Mouse (Mus musculus) kidney, adult 18-20 months (tissue): Measurements from ENCODE around the gene Gm20388.
A peak's percentile ranks its signal among the peaks of the same experiment; 100 is the strongest.

Experiments
- DNase-seq: peaks from one replicate; pipeline ENCODE4 v3.0.0; 2021

The Gm20388 gene

DNA sequence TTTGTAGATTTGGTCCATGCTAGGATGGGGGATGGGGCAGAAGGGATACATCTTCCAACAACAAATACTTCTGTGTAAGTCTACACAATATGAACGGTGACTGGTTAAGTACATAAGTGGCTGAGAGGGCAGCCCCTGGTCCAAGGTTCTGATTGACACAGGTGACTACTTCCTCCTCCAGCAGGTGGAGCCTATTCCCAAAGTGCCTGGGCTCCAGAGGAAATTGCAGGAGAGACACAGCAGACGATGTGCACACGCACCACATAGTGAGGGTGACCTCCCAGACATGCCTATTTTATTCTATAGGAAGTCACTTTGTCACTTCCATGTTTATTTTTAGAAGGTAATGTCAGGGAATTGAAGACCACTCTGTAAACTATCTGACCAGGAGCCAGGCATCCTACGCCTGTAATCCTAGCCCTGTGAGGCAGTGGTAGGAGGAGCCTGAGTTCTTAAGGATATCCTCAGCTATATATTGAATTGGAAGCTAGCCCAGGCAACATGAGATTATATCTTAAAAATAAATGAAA lies 3970.2 kb downstream of the Gm20388 start:
- DNase-seq: no peak

DNA sequence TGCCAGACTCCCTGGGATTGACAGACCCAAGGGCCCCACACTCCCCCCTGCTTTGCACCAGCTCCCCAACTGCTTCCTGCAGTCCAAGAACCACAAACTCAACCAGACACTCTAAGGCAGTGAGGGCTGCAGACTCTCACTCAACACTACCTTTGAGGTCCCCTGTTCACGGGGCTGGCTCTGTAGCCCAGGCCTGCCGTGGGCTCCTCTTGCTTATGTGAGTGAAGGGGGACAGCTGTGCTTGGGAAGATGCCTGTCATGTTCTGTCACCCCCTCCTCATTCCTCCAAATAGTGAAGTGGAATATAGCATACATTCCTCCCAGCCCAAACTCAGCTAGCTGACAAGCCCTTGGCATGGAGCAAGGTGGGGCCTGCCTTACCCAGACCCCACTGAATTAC lies 3971.8 kb downstream of the Gm20388 start:
- DNase-seq: no peak

DNA sequence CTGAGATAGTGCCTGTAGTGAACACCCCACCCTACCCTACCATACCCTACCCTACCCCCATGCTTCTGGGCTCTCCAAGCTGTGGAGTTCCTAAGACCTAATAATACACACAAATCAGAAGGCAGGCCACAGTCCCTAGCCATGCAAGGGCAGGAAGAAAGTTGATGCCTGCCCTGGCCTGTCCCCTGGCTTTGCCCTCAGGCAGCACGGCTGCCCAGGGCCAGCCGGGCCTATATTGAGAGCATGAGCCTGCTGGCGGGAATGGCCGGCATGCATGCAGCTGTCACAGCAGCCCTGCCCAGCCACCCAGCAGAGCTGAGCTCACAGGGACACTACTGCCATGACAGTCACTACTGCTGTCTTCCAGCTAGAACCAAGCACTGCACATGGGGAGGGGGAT lies 3972.5 kb downstream of the Gm20388 start:
- no peak for DNase-seq

DNA sequence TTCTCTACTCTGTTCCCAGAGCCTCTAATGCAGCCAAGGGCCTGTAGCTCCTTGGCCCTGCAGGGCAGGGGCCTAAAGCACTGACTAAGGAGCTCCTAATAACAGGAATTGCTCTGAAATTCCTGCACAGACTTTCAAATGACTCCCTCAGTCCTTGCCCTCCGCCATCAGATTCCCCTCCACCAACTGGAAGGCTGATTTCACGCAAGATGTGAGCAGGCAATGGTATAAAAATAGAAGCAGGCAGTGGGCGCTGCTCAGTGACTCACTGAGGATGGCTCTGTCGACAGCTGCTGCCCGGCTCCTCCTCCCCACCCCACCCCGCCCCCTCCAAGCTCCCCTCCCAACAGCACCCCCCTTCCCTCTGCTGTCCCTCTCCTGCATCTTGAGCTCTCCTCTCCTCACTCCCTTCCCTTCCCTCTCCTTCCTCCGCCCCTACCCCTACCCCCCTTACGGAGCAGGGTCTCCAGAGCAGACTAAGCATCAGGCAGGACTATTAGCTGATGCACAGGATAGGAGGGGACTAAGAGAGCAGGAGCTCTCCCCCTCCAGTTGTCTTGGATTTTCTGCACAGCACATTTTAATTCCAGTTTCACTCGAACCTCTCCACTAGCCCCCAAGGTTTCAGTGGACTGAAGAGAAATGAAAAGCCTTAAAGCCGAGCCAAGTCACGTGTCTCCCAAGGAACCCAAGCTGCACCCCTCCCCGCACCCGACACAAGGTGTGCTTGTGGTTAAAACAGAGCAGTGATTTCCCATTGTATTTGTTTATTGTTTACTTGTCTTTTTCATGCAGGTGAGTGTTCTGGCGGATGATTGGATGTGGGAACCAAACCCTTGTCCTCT lies 3974.3 kb downstream of the Gm20388 start:
- no peak for DNase-seq

DNA sequence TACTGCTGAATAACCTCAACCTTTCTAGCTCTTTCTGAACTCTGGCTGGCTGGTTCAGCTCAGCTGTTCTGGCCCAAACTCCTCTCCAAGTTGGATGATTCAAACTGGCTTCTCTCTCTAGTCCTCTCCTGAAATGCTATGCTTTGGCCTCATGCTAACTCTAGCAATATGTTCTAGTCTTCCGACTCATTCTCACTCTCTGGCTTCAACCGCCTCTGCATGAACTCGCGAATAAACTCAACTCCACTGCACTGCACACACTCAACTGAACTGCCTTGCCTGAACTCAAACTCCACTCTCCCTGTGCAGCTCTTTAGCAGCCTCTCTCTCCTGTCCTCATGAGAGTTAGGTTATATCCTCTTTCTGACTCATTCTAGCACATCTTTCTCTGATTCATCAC lies 3976.5 kb downstream of the Gm20388 start:
- no peak for DNase-seq

DNA sequence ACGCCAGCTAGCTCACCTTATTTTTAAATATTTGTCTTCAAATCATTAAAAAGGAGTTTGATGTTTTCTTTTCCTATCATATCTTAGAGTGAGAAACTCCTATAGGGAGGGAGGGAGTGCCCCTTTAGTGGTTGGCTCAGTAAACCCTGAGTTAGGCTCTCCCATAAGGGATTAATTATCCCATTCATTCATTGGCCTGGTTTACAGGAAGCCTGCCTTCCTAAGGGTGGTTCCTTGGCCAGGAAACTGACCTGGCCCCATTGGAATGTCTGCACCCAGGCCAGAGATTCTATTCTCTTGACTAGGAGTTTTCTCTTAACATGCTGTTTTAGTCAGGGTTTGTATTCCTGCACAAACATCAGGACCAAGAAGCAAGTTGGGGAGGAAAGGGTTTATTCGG lies 3977.3 kb downstream of the Gm20388 start:
- no peak for DNase-seq

DNA sequence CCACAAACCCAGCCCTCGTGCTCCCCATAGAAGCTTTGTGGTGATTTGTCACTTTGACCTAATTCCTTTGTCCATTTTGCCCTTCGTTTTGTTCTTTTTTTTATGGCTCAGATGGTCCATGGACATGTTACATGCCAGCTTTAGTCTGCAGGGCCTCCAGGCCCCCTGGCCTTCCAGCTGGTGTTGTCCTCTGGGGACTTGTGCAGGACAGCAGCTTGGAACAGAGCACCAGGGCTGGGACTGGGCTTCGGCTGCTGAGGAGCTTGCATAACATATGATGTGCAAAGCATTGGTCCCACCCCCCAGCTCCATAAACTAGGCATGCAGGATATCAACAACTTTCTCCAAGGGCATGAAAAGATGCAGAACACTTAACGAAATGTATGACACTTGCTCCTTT lies 3979.2 kb downstream of the Gm20388 start:
- DNase-seq: no peak

DNA sequence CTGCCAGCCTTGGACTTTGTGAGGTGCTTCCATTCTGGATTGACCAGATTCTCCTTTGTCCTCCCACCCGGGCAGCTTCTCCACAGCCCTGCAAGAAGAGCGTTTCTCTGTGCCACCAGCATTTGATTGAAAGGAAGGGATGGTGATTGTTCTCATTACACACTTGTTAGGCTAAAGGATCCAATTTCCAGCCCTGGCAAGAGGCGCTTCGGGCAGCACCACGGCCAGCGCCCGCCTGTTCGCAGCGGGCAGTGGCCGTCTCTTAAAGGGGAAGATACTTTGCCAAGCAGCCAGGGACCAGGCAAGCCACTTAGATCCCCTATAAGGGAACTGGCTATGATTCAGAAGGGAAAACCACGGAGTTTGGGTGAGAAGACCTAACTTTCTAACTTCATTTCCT lies 3980.6 kb downstream of the Gm20388 start:
- DNase-seq: peak; percentile 34

DNA sequence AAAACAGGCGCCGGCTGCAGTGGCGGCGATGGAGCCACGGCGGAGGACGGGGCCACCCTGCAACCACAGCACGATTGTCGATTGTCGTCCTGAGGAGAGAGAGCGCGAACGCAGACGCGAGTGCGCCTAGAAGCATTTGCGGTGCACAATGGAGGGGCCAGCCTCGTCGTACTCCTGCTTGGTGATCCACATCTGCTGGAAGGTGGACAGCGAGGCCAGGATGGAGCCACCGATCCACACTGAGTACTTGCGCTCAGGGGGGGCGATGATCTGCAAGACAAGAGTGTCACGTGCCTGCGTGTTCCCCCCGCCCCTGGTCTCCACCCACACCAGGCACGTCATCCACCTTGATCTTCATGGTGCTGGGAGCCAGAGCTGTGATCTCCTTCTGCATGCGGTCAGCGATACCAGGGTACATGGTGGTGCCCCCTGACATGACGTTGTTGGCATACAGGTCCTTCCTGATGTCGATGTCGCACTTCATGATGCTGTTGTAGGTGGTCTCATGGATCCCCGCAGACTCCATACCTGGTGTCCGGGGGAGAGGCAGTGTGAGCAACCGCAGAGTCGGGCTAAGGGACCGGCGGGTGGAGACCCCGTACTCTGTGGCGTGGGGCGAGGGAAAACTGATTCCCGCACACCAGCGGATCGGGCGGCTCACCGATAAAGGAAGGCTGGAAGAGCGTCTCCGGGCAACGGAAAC lies 3981.4 kb downstream of the Gm20388 start:
- no peak for DNase-seq

DNA sequence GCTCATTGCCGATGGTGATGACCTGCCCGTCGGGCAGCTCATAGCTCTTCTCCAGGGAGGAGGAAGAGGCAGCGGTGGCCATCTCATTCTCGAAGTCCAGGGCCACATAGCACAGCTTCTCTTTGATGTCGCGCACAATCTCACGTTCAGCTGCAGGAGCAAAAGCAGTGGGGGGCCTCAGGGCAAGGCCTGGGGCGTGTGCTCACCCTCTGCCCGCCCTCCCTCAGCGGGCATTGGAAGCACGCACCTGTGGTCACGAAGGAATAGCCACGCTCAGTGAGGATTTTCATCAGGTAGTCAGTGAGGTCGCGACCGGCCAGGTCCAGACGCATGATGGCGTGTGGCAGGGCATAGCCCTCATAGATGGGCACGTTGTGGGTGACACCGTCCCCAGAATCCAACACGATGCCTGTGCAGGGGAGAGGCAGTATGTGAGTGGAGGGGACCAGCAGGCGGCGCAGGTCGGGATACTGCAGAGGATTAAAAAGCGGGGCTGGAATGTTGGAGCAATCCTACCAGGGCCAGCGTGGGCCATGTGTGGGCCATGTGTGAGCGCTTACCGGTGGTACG lies 3982.0 kb downstream of the Gm20388 start:
- DNase-seq: no peak

DNA sequence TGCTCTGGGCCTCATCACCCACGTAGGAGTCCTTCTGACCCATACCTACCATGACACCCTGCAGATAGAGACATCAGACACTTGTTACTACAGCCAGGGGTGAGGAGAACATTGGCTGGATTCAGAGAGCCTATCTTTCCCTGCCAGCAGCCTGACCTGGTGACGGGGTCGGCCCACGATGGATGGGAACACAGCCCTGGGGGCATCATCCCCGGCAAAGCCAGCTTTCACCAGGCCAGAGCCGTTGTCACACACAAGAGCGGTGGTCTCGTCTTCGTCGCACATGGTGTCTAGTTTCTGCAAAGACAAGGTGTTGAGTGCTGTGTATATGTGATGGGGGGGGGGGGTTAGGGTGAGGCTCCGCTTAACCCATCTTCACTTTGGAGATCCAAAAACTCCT lies 3982.8 kb downstream of the Gm20388 start:
- no peak for DNase-seq

DNA sequence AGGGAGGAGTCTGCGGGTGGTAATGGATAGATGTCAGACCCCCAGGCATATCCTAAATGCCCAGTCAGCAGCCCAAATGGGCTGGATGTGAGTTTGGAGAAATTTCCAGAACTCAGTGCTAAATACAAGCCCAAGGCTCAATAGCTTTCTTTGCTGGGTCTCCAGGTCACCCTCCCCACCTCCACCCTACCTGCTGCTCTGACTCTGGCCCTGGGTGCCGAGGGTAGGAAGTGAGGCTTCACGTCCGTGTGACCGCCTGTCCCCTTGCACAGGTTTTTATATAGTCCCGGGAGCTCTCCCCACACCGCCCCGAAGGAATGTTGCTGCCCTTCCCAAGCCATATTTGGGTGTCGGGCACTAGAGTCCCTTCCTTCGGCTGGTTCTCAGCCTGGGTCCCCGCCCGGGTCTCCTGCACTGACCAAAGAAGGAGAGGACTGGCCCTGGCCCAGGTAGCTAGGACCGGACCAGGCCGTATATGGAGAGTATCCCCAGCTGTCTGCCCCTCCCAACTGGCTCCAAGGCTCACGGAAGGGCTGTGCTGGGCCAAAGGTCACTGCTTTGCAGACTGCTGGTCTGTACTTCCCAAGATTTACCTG lies 3984.0 kb downstream of the Gm20388 start, which contains the start of gene Acta1:
TSS of gene Acta1 (minus strand) at position 250 of the 596 bp plus-strand sequence.
- no peak for DNase-seq

DNA sequence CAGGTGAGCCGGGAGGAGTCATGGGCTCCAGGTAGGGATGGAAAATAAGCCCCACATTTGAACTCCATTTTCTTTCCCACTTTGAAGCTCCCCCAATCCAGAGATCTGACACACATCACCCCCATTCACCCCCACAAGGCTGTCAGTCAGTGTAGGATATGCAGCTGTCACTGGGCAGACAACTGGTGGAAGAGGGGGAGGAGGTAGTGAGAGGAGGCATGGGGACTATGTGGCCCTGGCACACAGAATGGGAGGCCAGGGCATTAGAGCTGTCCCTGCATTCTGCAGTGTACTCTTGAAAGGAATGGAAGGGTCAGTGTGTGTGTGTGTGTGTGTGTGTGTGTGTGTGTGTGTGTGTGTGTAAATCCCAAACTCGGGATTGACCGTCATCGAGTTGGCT lies 3984.6 kb downstream of the Gm20388 start:
- no peak for DNase-seq

DNA sequence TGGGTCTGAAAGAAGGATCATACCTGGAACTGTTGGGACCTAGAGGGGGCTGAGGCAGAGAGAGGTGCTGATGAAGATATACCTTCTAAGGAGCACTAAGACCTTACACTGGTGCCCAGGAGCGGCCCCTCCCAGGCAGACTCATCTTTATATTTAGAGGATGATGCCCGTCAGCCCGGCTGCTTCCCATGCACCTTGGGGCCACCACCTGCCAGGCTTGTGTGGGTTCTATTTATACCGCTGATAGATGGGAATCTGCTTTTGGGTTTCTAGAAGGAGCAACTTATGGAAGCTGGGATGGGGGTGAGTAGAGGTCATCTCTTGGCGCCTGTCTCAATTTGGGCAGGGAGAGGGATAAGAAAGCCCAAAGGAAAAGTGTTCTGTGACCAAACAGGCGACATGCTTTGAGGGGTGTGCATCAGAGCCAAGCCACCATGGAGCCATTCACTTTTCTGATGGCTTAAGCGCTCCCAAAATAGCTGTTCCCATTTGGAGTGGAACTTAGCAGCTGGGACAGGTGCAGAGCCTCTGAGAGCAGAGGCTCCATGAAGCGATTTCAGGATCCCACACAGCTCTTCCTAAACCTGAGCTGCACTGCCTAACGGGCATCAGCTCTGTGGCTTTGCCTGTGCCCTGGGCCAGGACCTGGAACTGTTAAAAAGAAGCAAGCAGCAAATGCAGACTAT lies 3985.2 kb downstream of the Gm20388 start:
- DNase-seq: no peak

DNA sequence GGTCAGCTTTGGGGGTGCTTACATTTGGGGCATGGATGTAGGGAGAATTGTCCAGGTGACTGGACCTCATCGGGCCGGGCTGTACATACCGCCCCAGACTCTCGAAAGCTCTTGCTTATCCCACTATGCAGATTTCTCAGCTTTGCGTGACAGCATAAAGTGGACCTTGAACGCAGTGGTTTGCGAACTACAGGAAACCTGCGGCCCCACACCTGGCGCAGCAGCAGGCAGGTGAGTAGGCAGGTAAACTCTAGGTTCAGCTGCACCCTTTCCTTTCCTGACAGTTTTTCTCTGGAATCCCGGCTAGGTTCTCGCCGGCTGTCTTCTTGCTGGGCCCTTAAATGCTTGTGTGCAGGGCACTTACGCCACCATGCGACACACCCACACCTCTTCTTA lies 3985.7 kb downstream of the Gm20388 start:
- no peak for DNase-seq

DNA sequence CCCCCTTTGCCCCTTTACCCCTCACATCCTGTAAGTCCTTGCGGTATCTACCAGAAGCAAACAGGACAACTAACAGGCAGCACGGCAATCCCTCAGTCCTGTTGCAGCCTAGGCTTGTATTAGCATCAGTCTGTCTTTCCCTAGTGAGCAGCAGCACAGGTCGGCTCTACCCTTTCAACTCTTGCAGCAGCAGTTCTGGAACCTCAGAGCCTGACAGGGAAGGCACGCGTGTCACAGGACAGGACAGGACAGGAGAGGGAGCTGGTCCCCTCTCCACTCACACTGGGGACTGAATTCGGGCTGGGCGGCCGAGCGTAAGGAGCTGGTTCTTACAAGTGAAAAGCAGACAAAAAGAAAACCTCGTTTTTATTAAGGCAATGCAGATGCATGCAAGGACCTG lies 3986.1 kb downstream of the Gm20388 start:
- DNase-seq: no peak

DNA sequence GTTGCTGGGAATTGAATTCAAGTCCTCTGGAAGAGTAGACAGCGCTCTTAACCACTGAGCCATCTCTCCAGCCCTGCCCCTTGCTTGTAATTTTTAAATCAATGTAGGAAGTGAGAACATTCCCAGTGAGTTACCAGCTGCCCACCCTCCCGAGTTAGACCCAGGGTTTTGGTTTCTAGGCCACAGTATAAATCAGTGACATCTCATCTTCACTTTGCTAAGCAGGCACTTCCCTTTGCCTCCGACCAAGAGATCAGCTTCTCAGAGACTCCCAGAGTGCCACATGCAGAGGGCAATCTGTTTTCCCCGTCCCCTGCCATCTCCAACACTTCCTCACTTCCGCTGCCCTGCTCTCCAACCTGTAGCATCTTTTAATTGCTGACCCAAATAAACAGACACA lies 3987.9 kb downstream of the Gm20388 start:
- no peak for DNase-seq

DNA sequence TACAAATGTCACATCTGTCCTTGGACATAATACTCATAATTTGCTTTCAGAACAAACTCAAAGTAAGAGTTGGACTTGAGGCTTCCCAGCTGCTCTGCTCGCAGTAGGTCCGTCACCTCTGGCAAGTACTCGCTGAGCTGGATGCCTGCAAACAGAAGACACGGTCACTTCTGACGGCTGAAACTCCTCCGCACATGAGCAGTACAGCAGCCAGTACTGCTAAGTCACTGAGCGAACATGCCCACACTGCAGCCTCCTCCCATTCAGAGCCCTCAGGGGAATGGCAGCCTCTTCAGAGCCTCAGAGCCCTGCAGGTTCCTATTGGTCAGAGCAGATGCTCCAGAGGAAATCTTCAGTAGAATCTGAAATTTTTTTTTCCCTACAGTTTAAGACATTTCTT lies 3988.7 kb downstream of the Gm20388 start:
- DNase-seq: no peak

DNA sequence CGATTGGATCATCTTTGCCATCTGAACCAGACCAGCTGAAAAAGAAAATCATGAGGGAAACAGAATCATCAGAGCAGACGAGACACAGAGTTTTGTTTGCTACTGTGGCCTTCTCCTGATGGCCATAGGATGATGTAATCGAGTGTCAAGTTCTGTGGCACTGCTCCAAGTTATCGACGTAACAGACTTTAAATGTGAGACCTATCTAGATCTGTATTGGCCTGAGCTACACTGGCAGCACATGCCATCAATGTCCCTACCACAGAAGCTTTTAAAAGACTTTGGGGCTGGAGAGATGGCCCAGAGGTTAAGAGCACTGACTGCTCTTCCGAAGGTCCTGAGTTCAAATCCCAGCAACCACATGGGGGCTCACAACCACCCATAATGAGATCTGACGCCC lies 3992.0 kb downstream of the Gm20388 start:
- no peak for DNase-seq

DNA sequence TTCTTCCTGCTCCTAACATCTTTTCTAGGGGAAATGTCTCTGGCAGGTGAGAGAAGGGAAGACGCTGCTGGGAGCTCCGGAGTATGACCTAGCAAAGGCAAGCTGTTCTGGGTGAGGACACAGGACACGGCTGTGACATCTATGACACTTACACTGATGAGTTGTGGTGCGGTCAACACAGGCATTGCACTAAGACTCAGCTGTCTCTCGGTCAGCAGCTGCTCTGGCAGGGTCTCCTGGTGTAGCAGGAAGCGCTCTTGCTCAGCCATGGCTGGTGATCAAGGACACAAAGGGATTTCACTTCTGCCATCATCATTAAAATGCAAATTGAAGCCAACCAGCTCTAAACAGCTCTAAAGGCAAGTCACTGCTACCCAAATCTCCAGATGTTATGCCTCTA lies 3997.0 kb downstream of the Gm20388 start:
- no peak for DNase-seq

DNA sequence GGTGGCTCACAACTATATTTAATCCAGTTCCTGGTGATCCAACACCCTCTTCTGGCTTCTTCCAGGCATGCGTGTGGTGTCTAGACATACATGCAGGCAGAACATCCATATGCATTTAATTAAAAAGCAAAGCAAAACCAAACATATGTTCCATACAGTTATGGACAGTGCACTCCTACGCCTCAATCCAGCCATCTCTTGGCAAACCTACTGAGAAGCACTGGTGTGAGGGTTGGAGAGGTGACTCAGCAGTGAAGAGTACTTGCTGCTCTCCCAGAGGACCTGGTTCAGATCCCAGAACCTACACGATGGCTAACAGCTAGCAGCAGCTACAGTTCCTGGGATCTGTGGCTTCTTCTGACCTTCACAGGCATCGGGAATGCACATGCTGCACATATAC lies 4001.6 kb downstream of the Gm20388 start:
- no peak for DNase-seq

DNA sequence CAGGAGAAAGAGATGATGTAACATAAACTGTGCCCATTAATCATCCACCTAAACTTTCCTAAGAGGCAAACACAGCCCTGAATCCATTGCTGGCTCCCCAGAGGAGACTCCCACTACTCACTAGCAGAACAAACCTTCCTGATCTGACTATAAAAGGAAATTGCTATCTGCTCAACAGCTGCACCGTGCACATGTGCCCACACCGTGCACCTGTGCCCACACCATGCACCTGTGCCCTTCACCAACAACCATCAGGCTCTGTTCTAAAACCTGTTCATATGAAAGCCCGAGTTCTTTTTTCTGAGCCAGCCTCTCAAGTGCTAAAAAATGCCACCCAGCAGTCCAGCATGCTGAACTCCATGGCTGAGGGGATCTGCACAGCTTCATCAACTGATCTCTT lies 4004.0 kb downstream of the Gm20388 start:
- DNase-seq: no peak

DNA sequence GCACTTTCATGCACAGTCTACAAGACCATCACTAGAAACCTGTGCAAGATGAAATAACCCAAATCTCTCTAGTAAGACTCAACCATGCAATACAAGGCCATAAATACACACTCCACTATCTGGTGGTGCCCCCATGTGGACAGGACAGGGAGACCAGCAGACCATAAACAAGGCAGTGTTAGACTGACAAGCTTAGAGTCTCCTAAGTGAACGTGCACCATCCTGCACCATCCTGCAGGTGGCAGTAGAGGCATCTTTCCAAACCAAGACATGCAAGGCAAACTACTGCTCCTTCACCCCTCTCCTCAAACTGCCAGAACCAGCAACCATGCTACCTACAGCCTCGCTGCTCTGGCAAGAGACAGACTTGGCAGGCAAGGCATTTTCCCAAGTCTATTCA lies 4014.1 kb downstream of the Gm20388 start:
- peak; percentile 80 for DNase-seq
